Mouse (Mus musculus) lung, adult 18-20 months (tissue): ENCODE results near the gene Id1.

Source experiments
- DNase-seq, 2 experiments: peaks; one replicate each; pipeline ENCODE4 v3.0.0; 2022; ENCODE audit warnings: mixed read lengths in 2 of 2

The Id1 gene

DNA sequence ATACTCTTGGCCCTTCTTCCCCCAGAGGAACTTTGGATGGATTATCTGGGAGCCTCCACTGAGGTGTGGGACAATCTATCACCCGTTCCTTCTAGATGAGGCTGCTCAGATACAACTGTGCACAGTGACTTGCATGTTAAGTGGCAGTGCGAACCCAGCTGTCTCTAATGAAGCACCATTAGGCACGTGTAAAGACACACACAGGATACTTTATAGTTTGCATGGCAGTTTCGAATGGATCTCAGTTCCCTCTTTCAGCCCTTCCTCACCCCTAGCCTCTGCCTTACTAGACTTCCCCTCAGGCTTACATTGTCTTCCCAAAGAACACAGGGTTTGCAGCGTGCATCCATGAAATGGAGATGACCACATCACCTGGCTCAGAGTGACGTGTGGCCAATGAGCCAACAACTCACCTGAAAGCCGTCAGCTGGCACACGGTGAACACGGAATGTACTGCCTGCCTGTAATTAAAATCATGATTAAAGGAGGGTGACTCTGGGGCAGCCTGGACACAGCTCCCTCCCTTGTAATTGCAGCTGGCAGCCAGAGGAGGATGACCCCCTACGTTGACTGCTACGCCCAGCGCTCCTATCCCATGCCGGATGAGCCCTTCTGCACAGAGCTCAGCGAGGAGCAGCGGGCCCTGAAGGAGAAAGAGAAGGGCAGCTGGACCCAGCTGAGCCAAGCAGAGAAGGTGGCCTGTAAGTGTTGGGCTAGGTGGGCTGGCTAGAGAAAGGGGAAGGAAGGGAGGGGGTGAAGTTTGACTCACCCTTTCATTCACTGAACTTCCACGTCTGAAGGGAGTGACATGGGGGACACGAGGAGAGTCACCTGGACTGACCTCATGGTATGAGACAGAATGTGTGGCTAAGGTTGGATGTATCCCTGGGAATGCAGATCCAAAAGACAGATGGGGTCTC is 20.7 kb downstream of the Id1 start:
- DNase-seq: no peak

DNA sequence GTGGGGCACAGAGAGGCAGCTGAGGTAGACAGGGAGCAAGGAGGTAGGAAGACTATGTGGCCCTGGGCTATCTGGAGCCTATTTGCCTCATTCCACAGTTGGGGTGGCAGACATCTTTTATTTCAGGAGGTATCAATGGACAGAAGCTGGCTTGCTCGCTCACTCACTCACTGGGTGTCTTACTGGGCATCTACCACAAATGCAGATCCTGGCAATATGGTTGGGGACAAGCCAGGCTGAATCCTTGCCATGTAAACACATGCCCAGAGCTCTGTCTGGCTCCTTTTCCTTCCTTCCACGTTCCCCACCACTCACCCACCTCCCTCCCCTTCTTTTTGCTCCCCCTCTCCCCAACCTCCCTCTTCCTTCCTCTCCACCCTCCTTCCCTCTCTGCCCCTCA is 21.4 kb downstream of the Id1 start:
- DNase-seq: no peak

DNA sequence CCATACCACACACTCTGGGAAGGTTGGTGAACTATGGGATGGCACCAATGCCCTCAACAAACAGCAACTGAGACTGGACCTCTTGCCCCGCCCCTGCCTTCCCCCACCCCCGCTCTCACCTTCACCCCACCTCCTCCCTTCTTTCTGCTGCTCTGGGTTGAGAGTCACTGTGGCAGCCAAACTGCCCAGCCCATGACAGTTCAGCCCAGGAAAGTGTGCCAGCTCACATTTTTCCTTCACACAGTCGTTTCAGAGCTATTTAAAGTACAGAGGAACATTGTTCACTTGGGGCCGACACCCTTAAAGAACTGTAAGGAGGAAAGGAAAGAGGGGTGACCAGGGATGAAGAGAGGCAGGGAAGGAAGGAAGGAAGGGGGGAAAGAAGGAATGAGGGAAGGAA is 22.3 kb downstream of the Id1 start:
- DNase-seq: no peak

DNA sequence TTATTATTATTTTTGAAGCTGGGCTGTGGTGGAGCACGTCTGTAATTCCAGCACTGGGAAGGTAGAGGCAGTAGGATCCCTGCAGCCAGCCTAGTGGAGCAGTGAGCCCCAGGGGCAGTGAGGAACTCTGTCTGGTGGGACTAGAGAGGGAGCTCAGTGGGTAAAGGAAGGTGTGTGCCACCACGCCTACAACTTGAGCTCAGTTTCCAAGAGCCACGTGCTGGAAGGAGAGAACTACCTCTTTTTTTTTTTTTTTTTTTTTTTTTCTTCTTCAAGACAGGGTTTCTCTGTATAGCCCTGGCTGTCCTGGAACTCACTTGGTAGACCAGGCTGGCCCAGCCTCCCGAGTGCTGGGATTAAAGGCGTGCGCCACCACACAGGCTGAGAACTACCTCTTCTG is 27.3 kb downstream of the Id1 start:
- no peak for DNase-seq

DNA sequence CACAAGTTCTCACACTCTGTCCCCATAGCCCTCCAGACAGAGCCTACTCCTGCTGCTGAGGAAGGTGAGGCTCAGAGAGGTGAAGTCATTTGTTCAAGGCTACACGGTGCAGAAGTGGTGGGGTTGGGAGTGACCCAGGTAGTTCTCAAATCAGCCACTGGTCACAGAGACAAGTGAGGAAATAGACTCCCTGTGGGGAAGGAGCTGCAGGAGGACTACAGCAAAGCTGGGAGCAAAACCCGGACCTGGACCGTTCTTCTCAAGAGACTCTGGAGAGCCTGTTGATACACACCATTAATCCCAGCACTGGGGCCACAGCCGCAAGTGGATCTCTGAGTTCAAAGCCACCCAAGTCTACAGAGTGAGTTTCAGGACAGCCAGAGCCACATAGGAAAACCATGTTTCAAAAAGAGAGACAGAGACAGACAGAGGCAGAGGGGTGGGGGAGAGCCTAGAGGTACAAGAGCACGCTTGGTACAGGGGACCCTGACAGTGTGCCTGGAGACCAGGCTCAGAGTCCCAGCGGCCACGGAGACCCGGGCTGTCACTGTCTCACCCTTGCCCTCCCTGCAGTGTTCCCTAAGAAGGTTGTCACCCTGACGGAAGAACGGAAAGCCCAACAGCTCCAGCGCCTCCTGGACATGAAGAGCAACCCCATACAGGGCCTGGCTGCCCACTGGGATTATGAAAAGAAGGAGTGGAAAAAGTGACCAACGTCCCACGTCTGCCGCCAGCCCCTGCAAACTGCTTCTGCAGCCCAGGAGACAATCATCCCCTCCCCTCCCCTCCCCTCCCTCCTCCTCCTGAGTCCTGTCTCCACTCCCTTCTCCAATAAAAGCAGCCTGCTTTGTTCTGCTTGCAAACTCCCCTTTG is 28.4 kb downstream of the Id1 start:
- DNase-seq: peak; percentile 24 to 44

DNA sequence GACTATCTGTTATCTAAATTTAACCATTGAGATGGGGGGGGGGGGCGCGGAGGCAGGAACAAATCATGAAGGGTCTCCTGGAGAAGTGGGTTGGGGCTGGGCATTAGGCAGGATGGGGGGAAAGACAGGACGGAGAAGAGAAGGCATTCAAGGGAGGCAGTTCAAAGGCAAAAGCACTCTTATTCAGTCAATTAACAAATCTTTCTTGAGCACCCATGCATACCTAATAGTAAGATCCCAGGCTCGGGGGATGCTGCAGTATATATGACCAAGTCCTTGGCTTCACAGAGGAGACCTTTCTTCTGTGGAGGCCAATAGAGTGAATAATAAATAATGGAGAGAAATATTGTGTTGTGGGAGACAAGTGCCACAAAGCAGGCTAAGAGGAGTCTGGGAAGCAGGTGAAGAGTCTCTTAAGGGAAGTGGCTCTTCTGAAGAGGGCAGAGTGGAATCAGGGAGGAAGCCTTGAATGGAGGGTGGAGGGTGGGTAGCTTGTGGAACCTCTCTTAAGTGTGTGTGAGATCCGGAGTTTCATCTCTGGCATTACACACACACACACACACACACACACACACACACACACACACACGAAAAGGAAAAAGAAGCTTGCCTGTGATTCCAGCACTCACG is 29.1 kb downstream of the Id1 start:
- peak; percentile 55 to 75 for DNase-seq

- DNase-seq: peak; percentile 90 to 94
Measured at GRCm38 (mm10) chr2:152766387-152767123, 30.5 kb downstream of the Id1 start.

- DNase-seq: peak; percentile 60 to 76
Measured at GRCm38 (mm10) chr2:152767618-152768271, 31.7 kb downstream of the Id1 start.

GRCm38 (mm10) chr2:152769677-152770076 is 33.6 kb downstream of the Id1 start:
- no peak for DNase-seq

- no peak for DNase-seq
Measured at GRCm38 (mm10) chr2:152771571-152771970, 35.5 kb downstream of the Id1 start.

DNA sequence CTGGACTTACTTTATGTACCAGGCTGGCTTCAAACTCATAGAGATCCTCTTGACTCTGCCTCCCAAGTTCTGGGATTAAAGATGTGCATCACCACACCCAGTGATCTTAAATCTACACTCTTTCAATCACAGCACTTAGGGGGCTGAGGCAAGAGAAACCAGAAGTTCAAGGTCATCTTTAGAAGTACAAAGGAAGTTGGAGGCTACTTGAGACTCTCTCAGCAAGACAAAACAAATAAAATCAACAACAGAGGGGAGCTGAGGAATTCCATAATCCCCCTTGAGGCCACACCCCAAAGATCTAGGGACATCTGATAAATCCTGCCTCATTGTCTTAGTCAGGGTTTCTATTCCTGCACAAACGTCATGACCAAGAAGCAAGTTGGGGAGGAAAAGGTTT is 36.2 kb downstream of the Id1 start:
- no peak for DNase-seq

- DNase-seq: no peak
Measured at GRCm38 (mm10) chr2:152775357-152775756, 39.3 kb downstream of the Id1 start.

GRCm38 (mm10) chr2:152776019-152776418 is 40.0 kb downstream of the Id1 start:
- no peak for DNase-seq

- DNase-seq: no peak
Measured at GRCm38 (mm10) chr2:152776435-152776834, 40.4 kb downstream of the Id1 start.

DNA sequence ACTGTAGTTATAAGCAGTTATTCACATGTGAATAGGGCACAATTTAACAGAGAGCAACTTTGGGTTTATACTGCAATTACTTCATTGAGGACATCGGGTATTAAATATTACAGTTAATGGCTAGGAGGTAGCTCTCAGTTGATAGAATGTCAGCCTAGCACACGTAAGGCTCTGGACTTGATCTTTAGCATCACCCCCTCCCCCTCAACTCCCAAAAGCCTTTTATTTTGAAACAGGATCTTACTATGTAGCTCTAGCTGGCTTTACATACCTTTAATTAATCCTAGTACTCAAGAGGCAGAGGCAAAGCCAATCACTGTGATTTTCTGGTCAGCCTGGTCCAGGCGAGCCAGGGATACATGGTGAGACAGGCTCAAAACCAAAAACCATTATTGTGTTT is 41.0 kb downstream of the Id1 start:
- no peak for DNase-seq

DNA sequence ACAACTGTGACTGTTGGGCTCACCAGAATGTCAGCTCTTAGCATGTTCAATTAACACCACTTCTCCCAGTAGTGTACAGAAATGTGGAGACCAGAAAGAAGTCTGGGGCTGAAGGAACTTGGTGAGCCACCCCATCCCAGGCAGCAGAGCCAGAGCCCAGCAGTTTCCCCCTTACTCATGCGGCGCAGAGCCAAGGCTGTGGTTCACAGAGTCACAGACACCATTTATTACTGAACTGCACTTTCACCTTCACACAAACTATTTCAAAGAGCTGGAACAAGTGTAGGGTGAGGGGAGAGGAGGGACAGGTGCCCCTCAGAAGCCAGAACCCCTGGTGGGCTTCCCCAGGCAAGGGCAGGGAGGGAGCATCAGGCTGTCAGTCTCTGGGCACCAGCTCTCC is 44.4 kb downstream of the Id1 start:
- DNase-seq: no peak

- DNase-seq: no peak
Measured at GRCm38 (mm10) chr2:152781031-152781711, 45.1 kb downstream of the Id1 start.

GRCm38 (mm10) chr2:152782656-152783055 is 46.6 kb downstream of the Id1 start:
- DNase-seq: no peak

- DNase-seq: no peak
Measured at GRCm38 (mm10) chr2:152783241-152783640, 47.2 kb downstream of the Id1 start.

- DNase-seq: peak; percentile 81 to 88
Measured at GRCm38 (mm10) chr2:152784640-152785039, 48.6 kb downstream of the Id1 start.
